ENCODE assay signal across 9 mouse cellular contexts in genomic region chr10:29148076-29148475, GRCm38 (mm10). TPM values are rescaled to one million over a fixed set of nuclear protein-coding genes. Genes with fewer than 3 reads are reported as not detected.
A peak's percentile ranks its signal among the peaks of the same experiment; 100 is the strongest.
DNase-seq lines count a peak whose midpoint lies in the region; ATAC-seq lines count a peak whose summit lies in the region.
"Had no signal": no experiment of that assay in that cellular context is flagged by ENCODE, and none has a peak within 500 bp of the region (broad histone marks: within the 10 kb centered on the region; RNA-seq: fewer than 3 reads in every experiment).

No protein-coding gene starts in this region.

- H3K27me3 ChIP-seq in lung, embryonic 15.5 days, result peaks cover 55% of the 10 kb centered on the region
- peaks cover 60% of the 10 kb centered on the region for H3K27me3 ChIP-seq in embryonic facial prominence, embryonic 10.5 days (replicated peaks; ENCODE audit: low read depth, poor library complexity, severe bottlenecking)
- H3K27me3 ChIP-seq in intestine, embryonic 14.5 days (replicated peaks; ENCODE audit: control insufficient read depth, insufficient read depth, low read length), result peaks cover 46% of the 10 kb centered on the region
- peaks cover 15% of the 10 kb centered on the region for H3K27me3 ChIP-seq in midbrain, embryonic 10.5 days (ENCODE audit: low read depth, poor library complexity, severe bottlenecking)

- ATAC-seq in lung, embryonic 15.5 days (ENCODE audit: borderline replicate concordance, extremely low read depth, low FRiP score, low TSS enrichment), result no peak
- no peak for ATAC-seq in intestine, embryonic 14.5 days (replicated peaks; ENCODE audit: low FRiP score, low TSS enrichment, low read depth)

- WGBS in lung, embryonic 15.5 days, result 2% methylated on average over 21 of the region's 21 CpGs
- WGBS in embryonic facial prominence, embryonic 10.5 days, result 2% methylated on average over 21 of the region's 21 CpGs
- WGBS in intestine, embryonic 14.5 days, result 4% methylated on average over 21 of the region's 21 CpGs
- WGBS in midbrain, embryonic 10.5 days, result 5% methylated on average over 21 of the region's 21 CpGs

- DNase-seq in lung, postnatal 14 days, result no peak
- DNase-seq in embryonic facial prominence, embryonic 10.5 days (ENCODE audit: low spot score), result peak; percentile 32
- peak; percentile 55 for DNase-seq in intestine, embryonic 14.5 days (ENCODE audit: low spot score)
- DNase-seq in midbrain, embryonic 10.5 days (ENCODE audit: low spot score), result peak; percentile 29
- peak; percentile 84 for DNase-seq in telencephalon, adult 2 months (ENCODE audit: low read depth, low spot score)
- no peak for DNase-seq in ovary, postnatal 36 days (ENCODE audit: low spot score)
- no peak for DNase-seq in gastrocnemius, adult 18-20 months (ENCODE audit: low spot score)

- H3K27ac ChIP-seq in lung, embryonic 15.5 days, result no peak overlapping the region
- no peak overlapping the region for H3K27ac ChIP-seq in embryonic facial prominence, embryonic 10.5 days (replicated peaks)
- H3K27ac ChIP-seq in intestine, embryonic 14.5 days (ENCODE audit: low read depth), result no peak overlapping the region
- H3K27ac ChIP-seq in midbrain, embryonic 10.5 days (replicated peaks), result peak overlapping the region; percentile 88
- H3K27ac ChIP-seq: macrophage had no signal

- H3K4me3 ChIP-seq in lung, embryonic 15.5 days, result no peak overlapping the region
- peak overlapping the region; percentile 72 for H3K4me3 ChIP-seq in embryonic facial prominence, embryonic 10.5 days
- H3K4me3 ChIP-seq in intestine, embryonic 14.5 days (ENCODE audit: low read depth, low read length), result peak overlapping the region; percentile 37
- peak overlapping the region; percentile 79 for H3K4me3 ChIP-seq in midbrain, embryonic 10.5 days

- H3K4me2 ChIP-seq in lung, embryonic 15.5 days, result peak overlapping the region; percentile 91; the same call in 1 of the 2 replicates
- H3K4me2 ChIP-seq in intestine, embryonic 14.5 days (ENCODE audit: low read length), result peak overlapping the region; percentile 66

- H3K9me3 ChIP-seq in lung, embryonic 15.5 days, result no peaks in the 10 kb centered on the region
- no peaks in the 10 kb centered on the region for H3K9me3 ChIP-seq in embryonic facial prominence, embryonic 10.5 days
- H3K9me3 ChIP-seq in intestine, embryonic 14.5 days (ENCODE audit: control insufficient read depth, low read length), result no peaks in the 10 kb centered on the region
- no peaks in the 10 kb centered on the region for H3K9me3 ChIP-seq in midbrain, embryonic 10.5 days (replicated peaks)

- H3K9ac ChIP-seq in lung, embryonic 15.5 days, result no peak overlapping the region
- no peak overlapping the region for H3K9ac ChIP-seq in intestine, embryonic 14.5 days (ENCODE audit: low read length)

- H3K4me1 ChIP-seq in lung, embryonic 15.5 days, result peaks cover 7% of the 10 kb centered on the region
- H3K4me1 ChIP-seq in embryonic facial prominence, embryonic 10.5 days, result peaks cover 31% of the 10 kb centered on the region
- peaks cover 13% of the 10 kb centered on the region for H3K4me1 ChIP-seq in intestine, embryonic 14.5 days (replicated peaks; ENCODE audit: control insufficient read depth, insufficient read depth, low read length)
- H3K4me1 ChIP-seq in midbrain, embryonic 10.5 days, result peaks cover 36% of the 10 kb centered on the region

- H3K36me3 ChIP-seq in lung, embryonic 15.5 days, result no peaks in the 10 kb centered on the region
- H3K36me3 ChIP-seq in embryonic facial prominence, embryonic 10.5 days (replicated peaks), result 0 out of 2 replicates have a peak, but pooled peaks cover 2% of the 10 kb centered on the region
- no peaks in the 10 kb centered on the region for H3K36me3 ChIP-seq in intestine, embryonic 14.5 days (ENCODE audit: control insufficient read depth, insufficient read depth, low read length)
- peaks cover 44% of the 10 kb centered on the region for H3K36me3 ChIP-seq in midbrain, embryonic 10.5 days

RNA-seq across cellular contexts. Expression of gene Soga3, which starts 4.4 kb away (rescaled TPM):
- polyA plus RNA-seq in lung, embryonic 15.5 days (2015; fragmentation: Nextera tagmentation; extraction: Ambion mirVana), result 0.23 and 0.49 TPM in 2 replicates
- 6.3 and 7.8 TPM in 2 replicates for polyA plus RNA-seq in embryonic facial prominence, embryonic 10.5 days (2016; fragmentation: Nextera tagmentation; extraction: Ambion mirVana)
- polyA plus RNA-seq in intestine, embryonic 14.5 days (2014; fragmentation: Nextera tagmentation; extraction: Ambion mirVana), result 3.3 and 4.2 TPM in 2 replicates
- polyA plus RNA-seq in midbrain, embryonic 10.5 days (2016; fragmentation: Nextera tagmentation; extraction: Ambion mirVana), result 14.5 and 24.2 TPM in 2 replicates
- total RNA-seq in gastrocnemius, adult 18-20 months (2021), result not detected
- polyA plus RNA-seq: macrophage had no signal

RNA-seq across cellular contexts. Expression of gene Gm49353, which starts 50.7 kb away (rescaled TPM):
- polyA plus RNA-seq in lung, embryonic 15.5 days (2015; fragmentation: Nextera tagmentation; extraction: Ambion mirVana), result 0.31 TPM in 1 of 2 replicates, not detected in the other
- polyA plus RNA-seq in embryonic facial prominence, embryonic 10.5 days (2016; fragmentation: Nextera tagmentation; extraction: Ambion mirVana), result 0.35 TPM in 1 of 2 replicates, not detected in the other
- polyA plus RNA-seq in intestine, embryonic 14.5 days (2014; fragmentation: Nextera tagmentation; extraction: Ambion mirVana), result 0.89 TPM in 1 of 2 replicates, not detected in the other
- 1.1 and 2.0 TPM in 2 replicates for polyA plus RNA-seq in midbrain, embryonic 10.5 days (2016; fragmentation: Nextera tagmentation; extraction: Ambion mirVana)
- total RNA-seq in gastrocnemius, adult 18-20 months (2021), result not detected
- polyA plus RNA-seq: macrophage had no signal

Comparison
In these comparisons a context has a peak if more than half of its experiments do, and no peak if none do; other contexts are left out.
1. DNase-seq: peak in embryonic facial prominence, embryonic 10.5 days (single experiment), intestine, embryonic 14.5 days (single experiment), midbrain, embryonic 10.5 days (single experiment) and telencephalon, adult 2 months (single experiment); none in lung, postnatal 14 days (single experiment), ovary, postnatal 36 days (single experiment) and gastrocnemius, adult 18-20 months (single experiment).